Mouse (Mus musculus) limb, embryonic 11.5 days (tissue): ENCODE results near the gene Gmeb1. TPM values are rescaled to one million over a fixed set of nuclear protein-coding genes. Genes with fewer than 3 reads are reported as not detected.

Source experiments
- ATAC-seq: fragments of 200-750 bp; cut with Nextera tagmentation; 2 replicates; pipeline ENCODE4 v1.8.0; 2017; ENCODE audit warnings: low read depth; ENCODE audit not compliant: insufficient number of reproducible peaks, low FRiP score, low TSS enrichment
- DNase-seq: peaks from one replicate; pipeline ENCODE4 v3.0.0-alpha.2; 2015; ENCODE audit warnings: low spot score
- H3K27ac ChIP-seq: fragments of 300-500 bp; sonication (generic); replicated peaks from 2 replicates; pipeline ENCODE4 v1.5.1; 2014; ENCODE audit warnings: low read depth, mild to moderate bottlenecking, low read length
- H3K27me3 ChIP-seq: fragments of 300-500 bp; sonication (generic); 2 replicates; pipeline ENCODE4 v1.6.1; 2014; ENCODE audit warnings: mild to moderate bottlenecking, low read length, mixed read lengths; ENCODE audit not compliant: control insufficient read depth, insufficient read depth
- H3K36me3 ChIP-seq: fragments of 300-500 bp; sonication (generic); 2 replicates; pipeline ENCODE4 v1.6.1; 2014; ENCODE audit warnings: mild to moderate bottlenecking, low read length, moderate library complexity, mixed read lengths; ENCODE audit not compliant: control insufficient read depth, insufficient read depth
- H3K4me1 ChIP-seq: fragments of 300-500 bp; sonication (generic); 2 replicates; pipeline ENCODE4 v1.6.1; 2014; ENCODE audit warnings: low read length, mixed read lengths; ENCODE audit not compliant: control insufficient read depth, insufficient read depth
- H3K4me2 ChIP-seq: fragments of 300-500 bp; sonication (generic); 2 replicates; pipeline ENCODE4 v1.6.1; 2014; ENCODE audit warnings: low read depth, mild to moderate bottlenecking, moderate library complexity; ENCODE audit not compliant: severe bottlenecking
- H3K4me3 ChIP-seq: fragments of 300-500 bp; sonication (generic); 2 replicates; pipeline ENCODE4 v1.5.1; 2014; ENCODE audit warnings: low read depth, low read length
- H3K9ac ChIP-seq: fragments of 300-500 bp; sonication (generic); 2 replicates; pipeline ENCODE4 v1.6.1; 2014; ENCODE audit warnings: mild to moderate bottlenecking, low read length
- H3K9me3 ChIP-seq: fragments of 300-500 bp; sonication (generic); 2 replicates; pipeline ENCODE4 v1.6.1; 2016; ENCODE audit warnings: low read length; ENCODE audit not compliant: control insufficient read depth
- WGBS: fragments of 180-500 bp; shearing (Covaris S2); extraction: QIAGEN DNeasy Blood & Tissue Kit; methylation state at CpG from one replicate; pipeline ENCODE4 v1.1.7; 2014; 5-methylcytosine and 5-hydroxymethylcytosine counted together
- microRNA-seq: library from miRNA; unstranded; fragments of <30 nt; microRNA quantifications from one replicate; pipeline ENCODE4, GENCODE M21; 2016
- polyA plus RNA-seq: library from polyadenylated mRNA; unstranded; fragments of >200 nt; fragmentation: Nextera tagmentation; extraction: Ambion mirVana; gene quantifications from 2 replicates; pipeline ENCODE4 v1.2.1, GENCODE M21; 2014

Gmeb1 gene
- polyA plus RNA-seq, 1 experiment from 2014 or later, result 43.9 TPM

- Histone ChIP-seq H3K36me3 (peaks cover 8% of the 10 kb centered on the region; the same call in 1 of the 2 replicates), H3K27me3 (no peaks in the 10 kb centered on the region), H3K27ac (no peak overlapping the region), H3K4me3 (no peak overlapping the region), H3K4me2 (no peak overlapping the region), H3K9me3 (no peaks in the 10 kb centered on the region), H3K9ac (no peak overlapping the region), H3K4me1 (no peaks in the 10 kb centered on the region)
- 70% methylated on average over 22 of the region's 22 CpGs for WGBS
- ATAC-seq (no peak), DNase-seq (no peak)
Observed at GRCm38 (mm10) chr4:132181721-132182658, 79.4 kb downstream of the Gmeb1 start.

GRCm38 (mm10) chr4:132180710-132181109 is 80.7 kb downstream of the Gmeb1 start:
- ATAC-seq (no peak), DNase-seq (peak; percentile 67)
- H3K27ac ChIP-seq, result no peak overlapping the region
- H3K9ac ChIP-seq, result no peak overlapping the region
- 75% methylated on average over 9 of the region's 9 CpGs for WGBS
- no peak overlapping the region for H3K4me2 ChIP-seq
- no peaks in the 10 kb centered on the region for H3K4me1 ChIP-seq
- no peaks in the 10 kb centered on the region for H3K27me3 ChIP-seq
- peaks cover 6% of the 10 kb centered on the region; the same call in 1 of the 2 replicates for H3K36me3 ChIP-seq
- H3K4me3 ChIP-seq, result no peak overlapping the region
- no peaks in the 10 kb centered on the region for H3K9me3 ChIP-seq

- H3K4me2 ChIP-seq, result no peak overlapping the region
- no peaks in the 10 kb centered on the region for H3K27me3 ChIP-seq
- no peak overlapping the region for H3K4me3 ChIP-seq
- DNase-seq, result peak; percentile 82
- no peaks in the 10 kb centered on the region; the same call in 1 of the 2 replicates for H3K36me3 ChIP-seq
- H3K9me3 ChIP-seq, result no peaks in the 10 kb centered on the region
- H3K9ac ChIP-seq, result no peak overlapping the region
- ATAC-seq, result peak; percentile 79
- 11% methylated on average over 10 of the region's 10 CpGs for WGBS
- H3K27ac ChIP-seq, result no peak overlapping the region
- no peaks in the 10 kb centered on the region for H3K4me1 ChIP-seq
Observed at GRCm38 (mm10) chr4:132178630-132179059, 82.8 kb downstream of the Gmeb1 start.

- Histone ChIP-seq H3K36me3 (no peaks in the 10 kb centered on the region), H3K9ac (no peak overlapping the region), H3K27ac (no peak overlapping the region), H3K4me1 (no peaks in the 10 kb centered on the region), H3K9me3 (no peaks in the 10 kb centered on the region), H3K4me3 (no peak overlapping the region), H3K4me2 (no peak overlapping the region), H3K27me3 (no peaks in the 10 kb centered on the region)
- whole genome bisulfite sequencing, result 54% methylated on average over 10 of the region's 10 CpGs
- ATAC-seq, result no peak
- no peak for DNase-seq
Observed at GRCm38 (mm10) chr4:132176474-132176873, 84.9 kb downstream of the Gmeb1 start.

Small RNA genes lying within 50 kb of the gene (microRNA-seq; reads per million reads assigned to microRNA genes)
- gene Gm22033, result not detected

Other genes starting within 250 kb of the Gmeb1 start
- gene Gm10300, start 186.9 kb downstream of the Gmeb1 start, polyA plus RNA-seq, result not detected in 2 replicates
- 107 and 120 TPM in 2 replicates for gene Epb41, start 186.3 kb downstream of the Gmeb1 start, polyA plus RNA-seq
- 0.09 TPM in 2 replicates for gene Oprd1, start 117.1 kb downstream of the Gmeb1 start, polyA plus RNA-seq
- 162 and 179 TPM in 2 replicates for gene Ythdf2, start 49.3 kb downstream of the Gmeb1 start, polyA plus RNA-seq
- 64.4 and 66.7 TPM in 2 replicates for gene Taf12, start 12.8 kb upstream of the Gmeb1 start, polyA plus RNA-seq
- 0.61 and 0.95 TPM in 2 replicates for gene Rab42, start 41.8 kb upstream of the Gmeb1 start, polyA plus RNA-seq
- 81.3 and 83.6 TPM in 2 replicates for gene Trnau1ap, start 67.9 kb upstream of the Gmeb1 start, polyA plus RNA-seq
- gene Rcc1, start 92.0 kb upstream of the Gmeb1 start, polyA plus RNA-seq, result 81.0 and 82.2 TPM in 2 replicates
- 32.9 and 36.3 TPM in 2 replicates for gene Phactr4, start 160.9 kb upstream of the Gmeb1 start, polyA plus RNA-seq
- 26.4 and 31.6 TPM in 2 replicates for gene Med18, start 202.3 kb upstream of the Gmeb1 start, polyA plus RNA-seq
- gene Sesn2, start 248.9 kb upstream of the Gmeb1 start, polyA plus RNA-seq, result 7.3 and 7.7 TPM in 2 replicates